ENCODE assay signal across 7 mouse cellular contexts in genomic region chr4:116151238-116151637, GRCm38 (mm10). TPM values are rescaled to one million over a fixed set of nuclear protein-coding genes. Genes with fewer than 3 reads are reported as not detected.
DNase-seq lines count a peak whose midpoint lies in the region; ATAC-seq and TF ChIP-seq lines count a peak whose summit lies in the region.

Gene Lurap1 (minus strand): TSS chr4:116151338.

- TF ChIP-seq CTCF in lung, embryonic 14.5 days (IDR thresholded peaks at IDR 0.05; ENCODE audit: low read depth) = no peak

- ATAC-seq in lung, embryonic 14.5 days (ENCODE audit: insufficient read depth) = no peak
- no peak for ATAC-seq in forebrain, embryonic 13.5 days
- ATAC-seq in neural tube, embryonic 14.5 days (ENCODE audit: low read depth) = no peak

- peak within 1 kb of the TSS; percentile 95 for H3K9ac ChIP-seq in lung, embryonic 14.5 days
- peak within 1 kb of the TSS; percentile 91 for H3K9ac ChIP-seq in forebrain, embryonic 13.5 days
- H3K9ac ChIP-seq in neural tube, embryonic 14.5 days (replicated peaks; ENCODE audit: low read depth, low read length) = peak within 1 kb of the TSS; percentile 94

- 62% methylated on average over 6 of the region's 6 CpGs for WGBS in lung, embryonic 14.5 days
- 82% methylated on average over 6 of the region's 6 CpGs for WGBS in forebrain, embryonic 13.5 days
- WGBS in neural tube, embryonic 14.5 days = 80% methylated on average over 6 of the region's 6 CpGs

- H3K4me3 ChIP-seq in lung, embryonic 14.5 days (ENCODE audit: low read depth, low read length) = peak within 1 kb of the TSS; percentile 80
- H3K4me3 ChIP-seq in forebrain, embryonic 13.5 days = peak within 1 kb of the TSS; percentile 73
- peak within 1 kb of the TSS; percentile 70 for H3K4me3 ChIP-seq in neural tube, embryonic 14.5 days (ENCODE audit: low read depth, low read length)

- H3K9me3 ChIP-seq in lung, embryonic 14.5 days (ENCODE audit: low read depth, low read length) = no peaks in the 10 kb centered on the region
- H3K9me3 ChIP-seq in forebrain, embryonic 13.5 days (replicated peaks) = no peaks in the 10 kb centered on the region
- no peaks in the 10 kb centered on the region for H3K9me3 ChIP-seq in neural tube, embryonic 14.5 days (ENCODE audit: control insufficient read depth, low read length)

- H3K4me2 ChIP-seq in lung, embryonic 14.5 days = peak within 1 kb of the TSS; percentile 88
- H3K4me2 ChIP-seq in forebrain, embryonic 13.5 days = peak within 1 kb of the TSS; percentile 71
- H3K4me2 ChIP-seq in neural tube, embryonic 14.5 days (ENCODE audit: low read depth, low read length) = peak within 1 kb of the TSS; percentile 73

- H3K36me3 ChIP-seq in lung, embryonic 14.5 days (ENCODE audit: insufficient read depth) = peaks cover 45% of the 10 kb centered on the region
- H3K36me3 ChIP-seq in forebrain, embryonic 13.5 days (ENCODE audit: poor library complexity, severe bottlenecking) = peaks cover 46% of the 10 kb centered on the region
- H3K36me3 ChIP-seq in neural tube, embryonic 14.5 days (ENCODE audit: control insufficient read depth, insufficient read depth, low read length) = peaks cover 30% of the 10 kb centered on the region

- H3K4me1 ChIP-seq in lung, embryonic 14.5 days (ENCODE audit: insufficient read depth) = no peaks in the 10 kb centered on the region
- peaks cover 21% of the 10 kb centered on the region for H3K4me1 ChIP-seq in forebrain, embryonic 13.5 days
- H3K4me1 ChIP-seq in neural tube, embryonic 14.5 days (ENCODE audit: control insufficient read depth, insufficient read depth, low read length) = peaks cover 7% of the 10 kb centered on the region

- H3K27me3 ChIP-seq in lung, embryonic 14.5 days (ENCODE audit: insufficient read depth, low read length) = no peaks in the 10 kb centered on the region
- no peaks in the 10 kb centered on the region for H3K27me3 ChIP-seq in forebrain, embryonic 13.5 days
- no peaks in the 10 kb centered on the region for H3K27me3 ChIP-seq in neural tube, embryonic 14.5 days (ENCODE audit: control insufficient read depth, insufficient read depth, low read length)

- intact Hi-C loops in left cerebral cortex, postnatal 10 days (cut with DNase I) = no loop called here

- no peak for DNase-seq in lung, embryonic 14.5 days
- DNase-seq in lung, adult 18-20 months = no peak
- DNase-seq in left cerebral cortex, postnatal 10 days (ENCODE audit: extremely low spot score in 1 of 2, low spot score in 2 of 2) = no peak
- no peak for DNase-seq in cerebellum, postnatal 36 days
- DNase-seq in right cerebral cortex, postnatal 14 days = no peak

- peak within 1 kb of the TSS; percentile 88 for H3K27ac ChIP-seq in lung, embryonic 14.5 days (ENCODE audit: low read depth)
- H3K27ac ChIP-seq in forebrain, embryonic 13.5 days = peak within 1 kb of the TSS; percentile 80
- peak within 1 kb of the TSS; percentile 78 for H3K27ac ChIP-seq in neural tube, embryonic 14.5 days (ENCODE audit: low read depth, low read length)

RNA-seq across cellular contexts. Expression of gene Lurap1, which starts in this region (rescaled TPM):
- polyA plus RNA-seq in lung, embryonic 14.5 days (2014; fragmentation: Nextera tagmentation; extraction: Ambion mirVana) = 2.5 and 3.4 TPM in 2 replicates
- 2.0 and 2.3 TPM in 2 replicates for polyA plus RNA-seq in forebrain, embryonic 13.5 days (2015; fragmentation: Nextera tagmentation; extraction: Ambion mirVana)
- 10 to 100 TPM; 26.8 to 31.2 TPM for total RNA-seq in left cerebral cortex, postnatal 10 days (2021)
- 2.1 and 2.9 TPM in 2 replicates for polyA plus RNA-seq in neural tube, embryonic 14.5 days (2014; fragmentation: Nextera tagmentation; extraction: Ambion mirVana)
